Mouse (Mus musculus) ES-CJ7 (cell line): ENCODE measurements around the gene Gnai2.

ENCODE experiments used
- DNase-seq: peaks from one replicate; pipeline ENCODE4 v3.0.0; 2011; ENCODE audit warnings: low read depth, low spot score

Gene Gnai2

GRCm38 (mm10) chr9:107635279-107636028, at the start of gene Gnai2:
Gnai2 (minus strand) TSS chr9:107635367.
- peak; percentile 98 for DNase-seq

GRCm38 (mm10) chr9:107682405-107682804, 47.2 kb upstream of the Gnai2 start:
- DNase-seq, result no peak

- no peak for DNase-seq
Measured at GRCm38 (mm10) chr9:107679501-107679900, 44.3 kb upstream of the Gnai2 start, which contains the start of gene Gnat1. Gnat1 (minus strand) TSS chr9:107679712.

- no peak for DNase-seq
Measured at GRCm38 (mm10) chr9:107678861-107679260, 43.7 kb upstream of the Gnai2 start.

GRCm38 (mm10) chr9:107677819-107678526, 42.8 kb upstream of the Gnai2 start:
- peak; percentile 89 for DNase-seq

GRCm38 (mm10) chr9:107677091-107677784, 42.1 kb upstream of the Gnai2 start:
- peak; percentile 91 for DNase-seq

GRCm38 (mm10) chr9:107676302-107676701, 41.1 kb upstream of the Gnai2 start:
- no peak for DNase-seq

- peak; percentile 82 for DNase-seq
Measured at GRCm38 (mm10) chr9:107675671-107676301, 40.6 kb upstream of the Gnai2 start.

GRCm38 (mm10) chr9:107674609-107675429, 39.7 kb upstream of the Gnai2 start:
- no peak for DNase-seq

GRCm38 (mm10) chr9:107670259-107670658, 35.1 kb upstream of the Gnai2 start:
- no peak for DNase-seq

- no peak for DNase-seq
Measured at GRCm38 (mm10) chr9:107669480-107669945, 34.3 kb upstream of the Gnai2 start, which contains the start of gene Slc38a3. Slc38a3 (minus strand) TSS chr9:107669530.

- DNase-seq, result no peak
Measured at GRCm38 (mm10) chr9:107668916-107669315, 33.7 kb upstream of the Gnai2 start.

- no peak for DNase-seq
Measured at GRCm38 (mm10) chr9:107668011-107668410, 32.8 kb upstream of the Gnai2 start.

GRCm38 (mm10) chr9:107667219-107667618, 32.1 kb upstream of the Gnai2 start:
- DNase-seq, result peak; percentile 63

GRCm38 (mm10) chr9:107666751-107667205, 31.6 kb upstream of the Gnai2 start:
- no peak for DNase-seq

GRCm38 (mm10) chr9:107665308-107665707, 30.1 kb upstream of the Gnai2 start:
- DNase-seq, result no peak

GRCm38 (mm10) chr9:107663525-107663924, 28.4 kb upstream of the Gnai2 start:
- DNase-seq, result no peak

GRCm38 (mm10) chr9:107662342-107662741, 27.2 kb upstream of the Gnai2 start:
- no peak for DNase-seq

GRCm38 (mm10) chr9:107660777-107661176, 25.6 kb upstream of the Gnai2 start:
- no peak for DNase-seq

- no peak for DNase-seq
Measured at GRCm38 (mm10) chr9:107659961-107660360, 24.8 kb upstream of the Gnai2 start.

- no peak for DNase-seq
Measured at GRCm38 (mm10) chr9:107659551-107659950, 24.4 kb upstream of the Gnai2 start.
